Mouse (Mus musculus) B cell, adult 2 months (primary cell): ENCODE data around the gene Gm8127.
"Not testable (repeated sequence)": the region's sequence is repeated elsewhere in the genome, so short reads cannot be mapped to it uniquely, and the experiment has no call there.

Experiments used
- DNase-seq, 2 experiments: peaks; one replicate each; pipeline ENCODE4 v3.0.0; 2022

Gene Gm8127

GRCm38 (mm10) chr14:43293503-43293902, at the start of gene Gm8127:
Gene Gm8127, minus strand, starts transcription at chr14:43293832.
- not testable (repeated sequence) for DNase-seq

- not testable (repeated sequence) for DNase-seq
Observed at GRCm38 (mm10) chr14:43337646-43338045, 44.0 kb upstream of the Gm8127 start.

GRCm38 (mm10) chr14:43331362-43331880, 37.8 kb upstream of the Gm8127 start:
- not testable (repeated sequence) for DNase-seq

- DNase-seq: not testable (repeated sequence)
Observed at GRCm38 (mm10) chr14:43328603-43329002, 35.0 kb upstream of the Gm8127 start.

GRCm38 (mm10) chr14:43319516-43319915, 25.9 kb upstream of the Gm8127 start:
- not testable (repeated sequence) for DNase-seq

GRCm38 (mm10) chr14:43278681-43279080, 15.0 kb downstream of the Gm8127 start:
- DNase-seq: not testable (repeated sequence)

GRCm38 (mm10) chr14:43278146-43278545, 15.5 kb downstream of the Gm8127 start:
- not testable (repeated sequence) for DNase-seq

GRCm38 (mm10) chr14:43277468-43277867, 16.2 kb downstream of the Gm8127 start:
- not testable (repeated sequence) for DNase-seq

GRCm38 (mm10) chr14:43275752-43276151, 17.9 kb downstream of the Gm8127 start:
- DNase-seq: not testable (repeated sequence)

- peak in 1 of 2 experiments; percentile 21 for DNase-seq
Observed at GRCm38 (mm10) chr14:43274986-43275511, 18.6 kb downstream of the Gm8127 start, which contains the start of gene Gm9732. Gene Gm9732, plus strand, starts transcription at chr14:43275036.

GRCm38 (mm10) chr14:43273161-43273560, 20.5 kb downstream of the Gm8127 start:
- DNase-seq: not testable (repeated sequence)

GRCm38 (mm10) chr14:43269211-43269610, 24.4 kb downstream of the Gm8127 start:
- DNase-seq: not testable (repeated sequence)

GRCm38 (mm10) chr14:43268521-43269084, 25.0 kb downstream of the Gm8127 start:
- not testable (repeated sequence) for DNase-seq

- DNase-seq: not testable (repeated sequence)
Observed at GRCm38 (mm10) chr14:43263421-43263820, 30.2 kb downstream of the Gm8127 start.

GRCm38 (mm10) chr14:43258349-43258748, 35.3 kb downstream of the Gm8127 start, which contains the start of gene Gm8126:
Gene Gm8126, plus strand, starts transcription at chr14:43258649.
- not testable (repeated sequence) for DNase-seq

GRCm38 (mm10) chr14:43256511-43256910, 37.1 kb downstream of the Gm8127 start:
- not testable (repeated sequence) for DNase-seq

- not testable (repeated sequence) for DNase-seq
Observed at GRCm38 (mm10) chr14:43250549-43251253, 42.9 kb downstream of the Gm8127 start.

- DNase-seq: not testable (repeated sequence)
Observed at GRCm38 (mm10) chr14:43249611-43250170, 43.9 kb downstream of the Gm8127 start.
